Mouse (Mus musculus) E14TG2a.4 (cell line): ENCODE results near the gene Crybg3.

ENCODE experiments used
- CTCF ChIP-seq: conservative IDR thresholded peaks from 2 replicates; pipeline ENCODE4 v1.5.1; 2014; ENCODE audit warnings: low read length
- NANOG ChIP-seq: IDR thresholded peaks from 2 replicates; pipeline ENCODE4 v1.6.1; 2014; ENCODE audit warnings: borderline replicate concordance, low read length, mixed read lengths
- POU5F1 ChIP-seq: IDR thresholded peaks from 2 replicates; pipeline ENCODE4 v1.6.1; 2014; ENCODE audit warnings: low read length, borderline replicate concordance

- TF ChIP-seq CTCF (no peak), POU5F1 (no peak), NANOG (no peak)
Measured at GRCm38 (mm10) chr16:59448181-59448580, 152.6 kb downstream of the Crybg3 start.
